Mouse (Mus musculus) C2C12 (cell line): ENCODE data around the gene Zfp459. TPM values are rescaled to one million over a fixed set of nuclear protein-coding genes. Genes with fewer than 3 reads are reported as not detected.
"Not testable (repeated sequence)": the region's sequence is repeated elsewhere in the genome, so short reads cannot be mapped to it uniquely, and the experiment has no call there.

Source experiments
- H3K27me3 ChIP-seq: one replicate; pipeline ENCODE4 v1.6.1; 2011; ENCODE audit not compliant: control insufficient read depth, insufficient read depth, insufficient read length
- H3K36me3 ChIP-seq: one replicate; pipeline ENCODE4 v1.6.1; 2011; ENCODE audit not compliant: control insufficient read depth, insufficient read depth
- H3K4me3 ChIP-seq: one replicate; pipeline ENCODE4 v1.5.1; 2011; ENCODE audit warnings: mild to moderate bottlenecking, control low read depth; ENCODE audit not compliant: poor library complexity, insufficient read depth, severe bottlenecking
- H3K79me2 ChIP-seq: one replicate; pipeline ENCODE4 v1.6.1; 2011; ENCODE audit not compliant: control insufficient read depth, insufficient read depth
- H3K79me3 ChIP-seq: one replicate; pipeline ENCODE4 v1.6.1; 2011; ENCODE audit warnings: low read depth, control low read depth
- H3ac ChIP-seq: one replicate; pipeline ENCODE3; 2011; ENCODE audit warnings: low read depth; ENCODE audit not compliant: control insufficient read depth, insufficient read length
- CEBPB ChIP-seq: IDR thresholded peaks from one replicate; pipeline ENCODE4 v1.6.1; 2011; ENCODE audit warnings: low read depth, mild to moderate bottlenecking, control low read depth, moderate library complexity
- CTCF ChIP-seq: IDR thresholded peaks from one replicate; pipeline ENCODE4 v1.5.1; 2011; ENCODE audit not compliant: control insufficient read depth, insufficient read depth, insufficient read length
- FOSL1 ChIP-seq: IDR thresholded peaks from one replicate; pipeline ENCODE4 v1.8.0; 2011; ENCODE audit warnings: mild to moderate bottlenecking, low read length; ENCODE audit not compliant: poor library complexity, insufficient read depth, severe bottlenecking
- MAX ChIP-seq: IDR thresholded peaks from one replicate; pipeline ENCODE4 v1.6.1; 2011; ENCODE audit warnings: mild to moderate bottlenecking, control low read depth
- MYOD1 ChIP-seq: IDR thresholded peaks from one replicate; pipeline ENCODE4 v1.6.1; 2011; ENCODE audit warnings: low read depth; ENCODE audit not compliant: control insufficient read depth, insufficient read length
- MYOG ChIP-seq: IDR thresholded peaks from one replicate; pipeline ENCODE4 v1.6.1; 2011; ENCODE audit not compliant: control insufficient read depth, insufficient read length; ENCODE audit errors: extremely low read depth
- USF1 ChIP-seq: IDR thresholded peaks from one replicate; pipeline ENCODE4 v1.6.1; 2011; ENCODE audit warnings: low read depth, mild to moderate bottlenecking, control low read depth, moderate library complexity
- polyA plus RNA-seq: library from polyadenylated mRNA; unstranded; fragments of >200 nt; fragmentation: generic; extraction: Trizol; gene quantifications from one replicate; pipeline ENCODE4 v1.2.1, GENCODE M21; 2012; ENCODE audit warnings: missing spikeins

Zfp459 gene
- polyA plus RNA-seq, 1 experiment, result not detected

GRCm38 (mm10) chr13:67428116-67428515 lies 6.9 kb upstream of the Zfp459 start:
- no peak for TF ChIP-seq MAX
- TF ChIP-seq MYOG, result no peak
- TF ChIP-seq MYOD1, result no peak
- TF ChIP-seq FOSL1, result no peak
- TF ChIP-seq USF1, result no peak
- TF ChIP-seq CEBPB, result no peak
- no peak for TF ChIP-seq CTCF
- no peaks in the 10 kb centered on the region for H3K36me3 ChIP-seq
- H3K4me3 ChIP-seq, result no peak overlapping the region
- no peaks in the 10 kb centered on the region for H3K27me3 ChIP-seq
- no peak overlapping the region for H3ac ChIP-seq
- no peaks in the 10 kb centered on the region for H3K79me2 ChIP-seq
- H3K79me3 ChIP-seq, result no peaks in the 10 kb centered on the region

GRCm38 (mm10) chr13:67425699-67426098 lies 4.5 kb upstream of the Zfp459 start:
- not testable (repeated sequence) for H3K79me3 ChIP-seq, H3K79me2 ChIP-seq, H3K27me3 ChIP-seq, H3ac ChIP-seq, H3K4me3 ChIP-seq, H3K36me3 ChIP-seq

GRCm38 (mm10) chr13:67422532-67422931 lies 1.3 kb upstream of the Zfp459 start:
- not testable (repeated sequence) for H3K36me3 ChIP-seq, H3K27me3 ChIP-seq, H3K4me3 ChIP-seq, H3K79me3 ChIP-seq, H3ac ChIP-seq, H3K79me2 ChIP-seq

GRCm38 (mm10) chr13:67420558-67421206 lies 536 bp downstream of the Zfp459 start:
- H3K27me3 ChIP-seq, result no peaks in the 10 kb centered on the region
- H3ac ChIP-seq, result no peak overlapping the region
- no peaks in the 10 kb centered on the region for H3K36me3 ChIP-seq
- H3K79me3 ChIP-seq, result no peaks in the 10 kb centered on the region
- H3K4me3 ChIP-seq, result no peak overlapping the region
- TF ChIP-seq MAX, result no peak
- no peak for TF ChIP-seq MYOG
- no peak for TF ChIP-seq CTCF
- TF ChIP-seq CEBPB, result no peak
- no peak for TF ChIP-seq MYOD1
- TF ChIP-seq USF1, result no peak
- TF ChIP-seq FOSL1, result no peak
- H3K79me2 ChIP-seq, result no peaks in the 10 kb centered on the region

GRCm38 (mm10) chr13:67416811-67417210 lies 4.4 kb downstream of the Zfp459 start:
- Histone ChIP-seq H3ac (no peak overlapping the region), H3K36me3 (no peaks in the 10 kb centered on the region), H3K79me3 (no peaks in the 10 kb centered on the region), H3K4me3 (no peak overlapping the region), H3K27me3 (no peaks in the 10 kb centered on the region), H3K79me2 (no peaks in the 10 kb centered on the region)
- TF ChIP-seq MAX (no peak), CTCF (no peak), FOSL1 (no peak), CEBPB (no peak), MYOG (no peak), MYOD1 (no peak), USF1 (no peak)

GRCm38 (mm10) chr13:67415759-67416158 lies 5.5 kb downstream of the Zfp459 start:
- H3K36me3 ChIP-seq, result no peaks in the 10 kb centered on the region
- no peaks in the 10 kb centered on the region for H3K79me3 ChIP-seq
- no peak overlapping the region for H3ac ChIP-seq
- H3K4me3 ChIP-seq, result no peak overlapping the region
- no peak for TF ChIP-seq CTCF
- TF ChIP-seq FOSL1, result no peak
- TF ChIP-seq MYOG, result no peak
- TF ChIP-seq MYOD1, result no peak
- TF ChIP-seq USF1, result no peak
- no peak for TF ChIP-seq CEBPB
- no peak for TF ChIP-seq MAX
- no peaks in the 10 kb centered on the region for H3K27me3 ChIP-seq
- H3K79me2 ChIP-seq, result no peaks in the 10 kb centered on the region

- not testable (repeated sequence) for H3K79me3 ChIP-seq, H3K79me2 ChIP-seq, H3K36me3 ChIP-seq, H3K4me3 ChIP-seq, H3ac ChIP-seq, H3K27me3 ChIP-seq
Observed at GRCm38 (mm10) chr13:67413634-67414033, 7.6 kb downstream of the Zfp459 start.

- peak within 1 kb of the TSS; percentile 21 for H3K4me3 ChIP-seq
- H3K36me3 ChIP-seq, H3K27me3 ChIP-seq, H3K79me2 ChIP-seq, H3K79me3 ChIP-seq: not testable (repeated sequence)
- peak within 1 kb of the TSS; percentile 49 for H3ac ChIP-seq
Observed at GRCm38 (mm10) chr13:67399183-67399903, 21.9 kb downstream of the Zfp459 start, which contains the start of gene Zfp429. TSS of gene Zfp429 (minus strand) at chr13:67399819.

GRCm38 (mm10) chr13:67376255-67376654 lies 45.0 kb downstream of the Zfp459 start:
- H3K4me3 ChIP-seq, H3K79me3 ChIP-seq, H3K36me3 ChIP-seq, H3K27me3 ChIP-seq, H3ac ChIP-seq, H3K79me2 ChIP-seq: not testable (repeated sequence)
